Mouse (Mus musculus) c-Kit-positive CD71-positive TER-119-positive erythroid progenitor cells, embryonic 14.5 days (primary cell): ENCODE data around the gene Gm19345.

ENCODE experiments used
- DNase-seq: peaks from one replicate; pipeline ENCODE4 v3.0.0-alpha.2; 2013; ENCODE audit warnings: low spot score

The Gm19345 gene

GRCm38 (mm10) chr7:19851858-19852570 lies at the start of gene Gm19345:
Gene Gm19345, plus strand, starts transcription at chr7:19852003.
- no peak for DNase-seq

DNA sequence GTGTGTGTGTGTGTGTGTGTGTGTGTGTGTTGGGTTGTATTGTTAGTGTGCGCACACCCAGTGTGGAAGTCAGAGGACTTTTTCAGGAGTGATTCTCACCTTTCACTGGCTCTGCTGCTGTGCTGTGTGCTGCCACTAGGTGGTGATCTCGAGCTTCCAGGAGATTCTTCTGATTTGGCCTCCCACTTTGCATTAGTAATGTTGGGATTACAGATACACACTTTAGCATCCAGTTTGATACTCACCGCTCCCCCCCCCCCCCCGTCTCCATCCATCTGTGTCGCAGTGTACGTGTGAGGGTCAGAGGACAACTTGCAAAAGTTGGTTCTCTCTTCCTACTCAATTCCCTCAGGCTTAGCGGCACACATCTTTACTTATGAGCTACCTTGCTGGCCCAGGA lies 48.8 kb upstream of the Gm19345 start:
- peak; percentile 39 for DNase-seq

GRCm38 (mm10) chr7:19806356-19806969 lies 45.3 kb upstream of the Gm19345 start:
- no peak for DNase-seq

DNA sequence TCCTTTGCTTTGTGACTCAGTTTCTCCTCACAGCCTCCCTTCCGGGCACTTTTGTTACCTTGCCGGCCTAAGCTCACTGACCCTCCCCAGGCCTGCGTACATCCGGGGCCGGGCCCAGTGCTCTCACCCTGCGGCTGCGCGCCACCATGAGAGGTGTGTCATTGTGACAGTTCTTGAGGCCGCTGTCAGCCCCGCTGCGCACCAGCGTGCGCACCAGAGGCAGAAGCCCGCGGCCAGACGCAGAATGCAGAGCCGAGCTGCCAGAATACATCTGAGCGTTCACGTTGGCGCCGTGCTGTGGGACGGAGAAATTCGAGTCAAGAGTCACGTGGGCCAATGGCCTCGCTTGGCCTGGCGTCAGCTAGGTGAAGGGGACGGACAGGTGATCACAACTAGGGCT lies 42.4 kb upstream of the Gm19345 start:
- no peak for DNase-seq

DNA sequence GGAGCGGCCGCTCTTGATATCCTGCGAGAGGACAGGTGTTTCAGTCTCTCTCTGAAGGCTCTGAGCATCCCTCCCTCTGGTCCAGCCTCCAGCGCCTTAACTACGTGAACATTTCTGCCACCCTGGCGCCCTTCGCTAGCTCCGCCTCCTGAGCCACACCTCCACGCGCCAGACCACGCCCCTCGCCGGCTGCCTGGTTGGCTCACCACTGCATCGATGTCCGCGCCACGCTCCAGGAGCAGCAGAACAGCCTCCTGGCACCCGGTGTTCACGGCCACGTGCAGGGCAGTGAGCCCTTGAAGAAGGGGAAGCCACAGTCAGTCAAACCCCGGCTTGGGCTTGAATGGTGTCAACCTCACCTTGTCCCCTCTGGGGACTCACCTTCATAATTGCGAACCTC lies 40.7 kb upstream of the Gm19345 start:
- DNase-seq: no peak

DNA sequence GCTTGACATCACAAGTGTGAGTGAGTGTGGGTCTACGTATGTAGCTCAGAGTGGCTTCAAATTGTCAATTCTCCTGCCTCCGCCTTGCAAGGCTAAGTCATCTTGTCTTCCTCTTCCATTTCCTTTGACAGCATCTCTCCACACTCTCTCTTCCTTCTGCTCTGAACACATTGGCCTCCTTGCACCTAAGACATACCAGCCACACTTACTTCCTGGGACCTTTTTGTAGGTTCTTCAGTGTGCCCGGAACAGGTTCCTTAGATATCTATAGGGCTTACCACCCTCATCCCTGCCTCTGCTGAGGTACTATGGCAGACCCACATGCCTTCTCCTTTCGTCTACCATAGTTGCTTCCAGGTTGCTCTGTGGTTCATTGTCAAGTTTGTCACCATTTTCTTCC lies 38.6 kb upstream of the Gm19345 start:
- no peak for DNase-seq

DNA sequence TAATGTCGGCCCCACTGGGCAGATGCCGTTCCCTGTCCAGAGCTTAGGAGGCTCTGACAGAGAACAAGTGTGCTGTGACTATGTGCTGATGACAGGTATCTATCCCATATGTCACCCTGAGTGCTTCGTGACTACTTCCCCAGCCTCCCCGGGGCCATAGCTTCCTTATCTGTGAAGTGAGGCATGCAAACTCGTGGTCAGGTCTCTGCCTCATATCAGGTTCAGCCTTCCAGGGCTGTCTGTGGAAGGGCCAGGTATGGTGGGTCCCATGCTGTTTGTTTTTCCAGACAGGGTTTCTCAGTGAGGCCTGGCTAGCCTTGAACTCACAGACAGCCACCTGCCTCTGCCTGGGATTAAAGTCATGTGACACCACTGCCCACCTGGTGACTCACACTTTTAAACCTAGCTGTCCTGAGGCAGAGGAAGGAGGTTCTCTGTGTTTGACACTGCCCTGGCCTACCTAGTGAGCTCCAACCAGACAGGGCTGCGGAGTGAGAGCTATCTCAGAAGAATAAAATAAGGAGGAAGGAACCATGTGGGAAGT lies 38.2 kb upstream of the Gm19345 start:
- DNase-seq: no peak

GRCm38 (mm10) chr7:19815296-19816223 lies 36.2 kb upstream of the Gm19345 start:
- DNase-seq: no peak

GRCm38 (mm10) chr7:19816224-19816771 lies 35.5 kb upstream of the Gm19345 start:
- peak; percentile 47 for DNase-seq

DNA sequence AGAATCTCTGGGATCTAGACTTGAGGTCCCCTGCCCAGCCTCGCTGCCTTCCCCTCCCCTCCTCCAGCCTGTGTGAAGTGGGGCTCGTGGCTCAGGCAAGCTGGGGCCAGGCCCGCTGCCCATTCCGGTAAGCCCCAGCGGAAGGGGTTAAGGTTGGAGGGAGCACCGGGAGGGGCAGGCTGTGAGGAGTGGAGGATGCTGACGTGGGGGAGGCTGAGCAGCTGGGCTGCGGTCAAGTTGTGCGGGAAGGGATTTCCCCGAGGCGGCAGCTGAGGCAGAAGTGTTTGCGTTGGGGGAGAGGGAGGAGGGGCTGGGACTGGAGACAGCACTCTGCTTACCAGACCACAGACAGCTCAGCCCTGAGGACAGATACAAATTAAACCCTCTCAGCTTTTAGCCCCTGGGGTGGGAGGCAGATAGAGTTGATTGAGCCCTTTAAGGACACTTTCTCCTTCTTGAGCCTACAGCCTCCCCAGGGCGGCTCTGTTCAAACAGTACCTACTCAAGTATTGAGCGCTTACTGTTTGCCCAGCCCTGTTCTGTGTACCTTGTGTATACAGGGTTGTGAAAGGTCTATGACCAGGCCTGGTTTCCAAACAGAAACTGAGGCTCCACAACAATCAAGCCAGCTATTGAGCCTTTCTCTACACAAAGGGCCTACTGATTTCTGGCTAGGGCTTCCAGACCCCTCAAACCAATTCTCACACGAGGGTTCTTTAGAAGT lies 34.3 kb upstream of the Gm19345 start:
- DNase-seq: no peak

GRCm38 (mm10) chr7:19818440-19818839 lies 33.4 kb upstream of the Gm19345 start:
- DNase-seq: no peak

DNA sequence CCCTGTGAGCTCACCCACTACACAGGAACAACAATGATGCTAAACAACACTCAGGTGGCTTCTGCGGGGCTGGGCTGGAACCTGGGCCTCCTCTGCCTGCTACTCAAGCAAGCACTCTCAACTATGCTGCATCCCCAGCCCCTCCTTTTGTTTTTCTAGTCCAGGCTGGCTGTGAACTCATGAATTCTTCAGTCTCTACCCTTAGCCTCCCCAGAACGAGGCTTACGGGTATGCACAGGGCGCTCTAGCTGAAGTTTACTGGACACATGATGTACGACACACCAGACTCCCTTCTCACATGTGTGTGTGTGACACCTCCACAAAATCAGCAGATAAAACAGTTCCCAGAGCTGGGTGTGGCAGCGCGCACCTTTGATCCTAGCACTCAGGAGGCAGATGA lies 32.9 kb upstream of the Gm19345 start:
- DNase-seq: no peak

DNA sequence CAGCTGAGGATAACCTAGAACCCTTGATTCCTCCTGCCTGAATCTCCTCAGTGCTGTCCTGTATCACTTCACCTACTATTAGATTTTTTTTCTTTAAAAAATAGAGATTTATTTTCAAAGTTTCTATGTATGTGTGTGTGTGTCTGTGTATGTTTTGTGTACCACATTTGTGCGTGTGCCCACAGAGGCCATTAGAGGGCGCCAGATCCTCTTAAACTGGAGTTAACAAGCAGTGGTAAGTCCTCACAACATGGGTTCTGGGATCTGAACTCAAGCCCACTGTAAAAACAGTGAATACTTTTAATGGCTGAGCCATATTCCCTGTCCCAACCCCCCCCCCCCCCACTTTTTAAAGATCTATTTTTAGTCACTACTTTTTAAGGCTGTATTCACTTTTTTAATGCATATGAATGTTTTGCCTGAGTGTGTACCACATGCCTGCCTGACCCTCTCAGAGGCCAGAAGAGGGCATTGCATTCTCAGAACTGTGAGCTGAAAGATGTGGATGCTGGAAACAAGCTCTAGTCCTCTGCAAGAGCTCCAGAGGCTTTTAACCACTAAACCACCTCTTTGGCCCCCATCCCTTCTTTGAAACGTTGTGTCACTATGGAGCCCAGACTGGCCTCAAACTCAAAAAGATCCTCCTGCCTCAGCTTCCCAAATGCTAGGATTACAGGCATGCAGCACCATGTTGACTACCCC lies 31.3 kb upstream of the Gm19345 start:
- DNase-seq: no peak

DNA sequence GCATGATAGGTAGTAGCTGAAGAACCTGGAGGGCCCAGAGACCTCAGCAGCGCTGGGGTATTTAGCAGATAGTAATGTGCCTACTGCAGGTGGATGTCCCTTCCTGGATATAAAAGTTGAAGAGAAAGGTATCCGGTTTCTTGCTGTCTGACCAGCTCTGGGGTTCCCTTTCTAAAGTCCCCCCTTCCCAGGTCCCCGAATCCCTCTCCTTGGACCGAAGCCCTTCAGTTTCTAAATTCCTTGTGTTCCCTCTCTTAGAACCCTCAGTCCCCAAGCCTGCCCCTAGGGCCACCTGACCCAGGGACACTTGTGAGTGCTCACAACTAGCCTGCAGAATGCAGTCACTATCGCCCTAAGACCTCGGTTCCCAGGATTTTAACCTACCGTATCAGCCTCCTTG lies 30.2 kb upstream of the Gm19345 start:
- DNase-seq: no peak

DNA sequence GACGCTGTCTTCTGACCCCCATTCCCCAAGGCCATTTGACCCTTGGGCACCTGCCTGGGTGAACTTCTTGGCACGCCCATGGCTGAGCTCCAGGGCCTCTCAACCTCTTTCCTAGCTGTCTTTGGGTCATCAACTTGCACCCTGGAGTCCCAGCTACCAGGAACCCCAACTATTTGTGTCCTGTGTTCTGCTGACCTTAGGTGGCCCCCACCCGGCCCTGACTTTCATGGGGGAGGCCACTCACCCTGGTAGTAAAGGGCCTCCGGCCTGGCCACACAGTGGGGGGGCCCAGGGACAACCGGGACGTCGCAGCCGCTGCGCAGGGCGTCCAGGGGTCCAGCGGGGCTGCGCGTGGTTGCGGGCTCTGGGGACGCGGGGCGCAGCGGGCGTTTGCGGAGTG lies 29.6 kb upstream of the Gm19345 start:
- DNase-seq: no peak

DNA sequence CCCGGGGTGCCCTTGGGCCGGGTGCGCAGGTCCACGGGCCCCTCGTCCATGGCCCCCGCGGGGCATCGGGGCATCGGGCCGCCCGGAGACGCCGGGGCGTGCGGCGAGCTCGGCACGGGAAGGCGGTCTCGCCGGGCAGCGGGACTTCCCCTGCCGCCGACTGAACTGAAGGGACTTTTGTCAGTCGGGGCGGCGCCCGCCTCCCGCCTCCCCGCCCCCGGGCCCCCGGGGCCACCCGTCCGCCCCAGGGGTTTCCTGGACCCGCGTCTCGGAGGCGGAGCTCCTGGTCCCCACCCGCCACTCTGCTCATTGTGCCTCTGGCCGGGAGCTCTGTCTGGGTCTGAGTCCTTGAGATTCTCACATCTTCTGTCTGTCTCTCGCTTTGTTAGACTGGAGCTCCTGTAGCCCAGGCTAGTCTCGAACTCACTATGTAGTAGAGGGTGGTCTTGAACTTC lies 29.2 kb upstream of the Gm19345 start, which contains the start of gene Bcl3:
Gene Bcl3, minus strand, starts transcription at position 167 of the 455 bp plus-strand sequence.
- DNase-seq: no peak

GRCm38 (mm10) chr7:19823256-19824181 lies 28.3 kb upstream of the Gm19345 start:
- no peak for DNase-seq

DNA sequence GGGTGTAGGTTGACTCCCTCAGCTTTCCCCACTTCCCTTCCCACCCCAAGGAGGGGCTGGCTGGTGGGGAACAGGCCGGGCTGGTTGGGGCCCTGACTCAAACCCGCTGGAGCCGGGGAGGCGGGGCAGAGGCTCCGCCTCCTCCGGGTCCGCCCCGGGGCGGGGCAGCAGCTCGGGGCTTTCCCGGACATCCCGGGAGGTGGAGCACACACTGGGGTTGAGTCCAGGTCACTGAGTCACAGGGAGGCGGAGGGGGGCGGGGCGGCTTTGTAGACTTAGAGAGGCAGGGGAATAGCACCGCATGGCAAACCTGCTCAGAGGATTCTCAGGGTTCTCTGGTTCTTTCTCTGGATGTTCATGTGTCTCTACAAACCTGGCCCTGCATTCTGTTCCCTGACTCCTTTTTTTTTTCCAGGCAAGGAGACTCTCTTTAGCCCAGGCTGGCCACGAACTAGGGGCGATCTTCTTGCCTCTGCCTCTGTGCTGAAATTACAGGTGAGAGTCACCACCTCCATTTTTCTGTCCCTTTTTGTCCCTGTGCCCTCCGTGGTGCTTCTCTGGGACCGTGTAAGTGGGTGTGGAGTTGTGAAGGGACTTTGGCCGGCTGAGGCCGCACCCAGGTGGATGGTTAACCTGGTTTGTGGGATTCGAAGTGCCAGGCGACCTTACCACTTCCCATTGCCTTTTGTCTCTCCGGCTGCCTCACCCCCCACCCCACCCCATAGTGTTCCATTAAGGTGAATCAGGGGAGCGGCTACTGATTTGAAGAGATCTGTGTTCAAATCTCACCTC lies 27.4 kb upstream of the Gm19345 start:
- peak; percentile 59 for DNase-seq

DNA sequence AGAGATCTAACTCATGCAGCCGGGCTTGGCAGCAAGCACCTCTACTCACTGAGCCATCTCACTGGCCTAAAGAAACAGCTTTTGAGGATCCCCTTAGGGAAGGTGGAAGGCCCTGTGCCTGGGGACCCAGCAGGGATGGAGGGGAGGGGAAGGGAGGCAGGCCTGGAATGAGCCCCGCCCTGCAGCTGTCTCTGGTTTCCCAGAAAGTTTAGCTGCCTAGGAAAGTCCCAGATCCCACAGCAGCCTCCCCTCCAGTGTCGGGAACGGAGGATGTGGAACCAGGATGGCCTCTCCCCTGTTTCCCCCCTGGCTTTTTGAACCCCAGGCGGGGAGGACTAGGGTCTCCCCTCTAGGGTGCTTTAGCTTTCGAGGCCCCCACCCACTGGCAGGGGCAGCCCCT lies 25.0 kb upstream of the Gm19345 start:
- no peak for DNase-seq
